Mouse (Mus musculus) cerebellum, postnatal 4 days (tissue): ENCODE data around the gene Rgs18.

Experiments used
- DNase-seq, 2 experiments: peaks; one replicate each; pipeline ENCODE4 v3.0.0; 2022; ENCODE audit warnings: low spot score in 2 of 2, mixed read lengths in 1 of 2

The Rgs18 gene

DNA sequence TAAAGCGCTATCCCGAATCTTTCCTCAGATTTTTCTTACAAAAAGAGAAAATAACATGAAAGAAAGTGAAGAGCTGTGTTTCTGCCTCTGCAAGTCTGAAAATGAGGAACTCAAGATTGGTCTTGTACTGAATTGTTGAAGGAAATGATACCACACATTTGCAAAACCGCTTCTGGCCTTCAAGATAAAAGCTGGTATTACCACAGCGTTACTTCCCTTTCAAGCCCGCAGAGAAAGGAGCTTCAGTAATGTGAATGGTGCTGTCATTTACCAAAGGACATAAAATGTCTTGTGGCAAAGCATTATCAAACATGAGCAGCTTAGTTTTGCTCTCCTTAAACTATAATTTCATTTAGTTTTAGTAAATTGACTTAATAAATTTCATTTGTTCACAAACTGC, at the start of gene Rgs18:
Gene Rgs18 (minus strand): TSS at position 105 of the 400 bp plus-strand sequence.
- no peak for DNase-seq

DNA sequence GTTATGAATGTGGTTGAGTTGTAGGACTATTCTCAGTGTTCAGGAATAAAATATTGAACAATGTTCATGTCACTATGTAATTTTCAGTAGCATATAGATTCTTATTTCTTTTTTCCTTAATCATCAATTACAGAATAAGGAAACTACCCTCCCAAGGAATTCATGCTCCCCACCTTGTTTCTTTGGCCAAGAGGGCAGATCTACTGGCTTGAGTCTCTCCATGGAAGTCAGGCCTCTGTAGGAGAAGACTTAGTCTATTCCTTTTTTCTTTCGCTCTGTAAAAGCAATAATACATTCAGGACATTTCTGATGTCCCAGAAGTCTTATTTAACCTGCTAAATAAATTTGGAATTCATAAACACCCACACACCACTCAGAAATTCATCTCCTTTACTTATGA, 841 bp downstream of the Rgs18 start:
- DNase-seq: no peak

DNA sequence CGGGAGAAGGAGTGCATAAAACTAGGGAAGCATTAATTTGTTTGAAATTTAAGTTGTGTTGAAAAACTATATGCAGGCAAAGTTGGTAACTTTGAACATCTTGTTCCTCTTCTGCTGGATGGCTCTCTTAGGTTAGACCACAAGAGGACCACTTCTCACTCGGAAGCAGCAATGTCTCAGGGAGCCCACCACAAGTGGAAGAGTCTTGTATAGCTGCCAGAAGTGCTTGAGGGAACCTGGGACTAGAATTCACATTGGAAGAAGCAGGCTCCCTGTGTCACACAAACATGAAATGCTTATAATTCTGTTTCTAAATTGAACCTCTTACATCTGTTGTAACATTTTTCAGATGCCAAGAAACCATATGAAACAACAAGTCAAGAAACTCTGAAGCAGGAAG, 9.0 kb downstream of the Rgs18 start:
- no peak for DNase-seq

DNA sequence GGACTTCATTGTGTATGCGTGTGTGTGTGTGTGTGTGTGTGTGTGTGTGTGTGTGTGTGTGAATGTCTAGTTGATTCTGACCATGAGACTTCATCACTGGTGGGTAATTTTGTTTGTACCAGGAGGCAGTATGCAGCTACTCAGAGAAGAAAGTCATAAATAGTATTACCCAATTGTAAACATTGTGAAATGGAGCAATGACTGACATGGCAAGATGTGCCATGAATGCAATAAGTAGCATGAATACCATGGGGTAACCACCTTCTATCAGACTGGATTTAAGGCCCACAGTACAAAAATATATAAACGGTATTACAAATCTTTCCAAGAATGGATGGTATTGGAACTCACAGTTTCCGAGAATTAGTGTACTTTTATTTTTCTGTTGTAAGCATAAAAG, 14.4 kb downstream of the Rgs18 start:
- no peak for DNase-seq

GRCm38 (mm10) chr1:144750763-144751162, 24.5 kb downstream of the Rgs18 start:
- DNase-seq: no peak

GRCm38 (mm10) chr1:144746182-144746581, 29.1 kb downstream of the Rgs18 start:
- DNase-seq: no peak

DNA sequence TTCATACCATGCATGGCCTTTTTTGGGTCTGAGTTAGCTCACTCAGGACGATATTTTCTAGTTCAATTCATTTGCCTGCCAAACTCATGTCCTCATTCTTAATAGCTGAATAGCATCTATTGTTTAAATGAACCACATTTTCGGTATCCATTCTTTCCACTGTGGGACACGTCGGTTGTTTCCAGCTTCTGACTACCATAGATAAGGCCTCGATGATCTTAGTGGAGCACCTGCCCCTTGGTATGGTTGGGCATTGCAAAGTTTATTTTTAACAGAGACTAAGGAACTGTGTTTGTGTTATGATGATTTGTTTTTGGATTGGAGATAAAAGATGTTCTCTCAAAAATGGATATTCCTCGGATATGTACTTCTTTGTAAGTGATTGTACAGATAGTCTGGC, 37.5 kb downstream of the Rgs18 start:
- no peak for DNase-seq

GRCm38 (mm10) chr1:144720736-144721135, 54.5 kb downstream of the Rgs18 start:
- DNase-seq: no peak

DNA sequence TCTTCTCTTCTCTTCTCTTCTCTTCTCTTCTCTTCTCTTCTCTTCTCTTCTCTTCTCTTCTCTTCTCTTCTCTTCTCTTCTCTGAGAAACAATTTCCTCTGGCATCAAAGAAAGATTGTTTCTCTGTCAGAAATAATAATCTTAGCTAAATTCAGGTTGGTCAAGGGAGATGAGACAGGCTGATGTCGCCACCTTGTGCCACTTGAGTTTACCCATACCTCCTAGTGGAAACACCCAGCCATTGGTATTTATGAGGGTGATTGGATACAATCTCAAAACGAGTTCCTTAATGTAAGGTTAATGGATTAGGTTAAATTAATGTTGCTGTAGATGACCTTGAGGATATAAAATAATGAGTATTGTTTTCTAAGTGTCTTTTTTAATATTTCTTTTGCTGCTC, 70.9 kb downstream of the Rgs18 start:
- no peak for DNase-seq
